Mouse (Mus musculus) testis, adult 2 months (tissue): ENCODE data around the gene B4galnt1.

ENCODE experiments used
- CTCF ChIP-seq: fragments of 200-500 bp; IDR thresholded peaks from 2 replicates; pipeline ENCODE4 v1.5.1; 2012; ENCODE audit warnings: low read depth, mild to moderate bottlenecking, inconsistent platforms, low read length, moderate library complexity; ENCODE audit not compliant: control insufficient read depth, insufficient read depth, insufficient replicate concordance
- POLR2A ChIP-seq: fragments of 200-500 bp; IDR thresholded peaks from 2 replicates; pipeline ENCODE4 v1.6.1; 2012; ENCODE audit warnings: low read depth, mild to moderate bottlenecking, inconsistent platforms, low read length, moderate library complexity; ENCODE audit not compliant: control insufficient read depth

DNA sequence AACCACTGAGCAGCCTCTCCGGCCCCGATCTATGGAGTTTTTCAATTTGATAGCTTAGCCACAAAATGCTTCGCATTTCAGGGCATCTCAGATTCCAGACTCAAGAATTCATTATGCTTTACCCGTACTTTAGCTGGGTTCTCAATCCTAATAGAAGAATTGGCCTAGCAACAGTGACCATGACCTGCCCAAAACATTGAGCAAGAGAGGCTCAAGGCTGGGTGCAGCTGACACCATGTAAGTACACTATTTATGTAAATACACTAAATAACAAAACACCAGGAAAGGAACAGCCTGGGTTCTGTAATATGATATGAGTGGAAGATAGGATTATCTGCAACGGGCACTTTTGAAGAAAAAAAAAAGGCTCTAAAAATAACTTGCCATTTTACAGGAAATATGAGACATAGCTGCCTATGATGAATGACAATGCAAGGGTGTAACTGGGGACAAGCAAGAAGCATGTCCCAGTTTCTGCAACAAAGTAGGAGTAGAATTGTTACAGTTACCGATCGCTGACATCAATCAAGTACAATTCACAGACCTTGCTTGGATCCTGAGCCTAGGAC, 37.2 kb upstream of the B4galnt1 start:
- TF ChIP-seq CTCF: no peak
- no peak for TF ChIP-seq POLR2A
